Mouse (Mus musculus) E14TG2a.4 (cell line): ENCODE measurements around the gene Smoc2.

Source experiments
- H3K27me3 ChIP-seq: 2 replicates; pipeline ENCODE4 v1.6.1; 2014; ENCODE audit warnings: low read length, control low read depth; ENCODE audit not compliant: insufficient read depth
- H3K36me3 ChIP-seq: 2 replicates; pipeline ENCODE4 v1.6.1; 2014; ENCODE audit warnings: low read length, control low read depth; ENCODE audit not compliant: insufficient read depth
- H3K4me1 ChIP-seq: replicated peaks from 2 replicates; pipeline ENCODE4 v1.6.1; 2014; ENCODE audit warnings: low read depth, low read length, control low read depth
- H3K4me3 ChIP-seq: replicated peaks from 2 replicates; pipeline ENCODE4 v1.5.1; 2014; ENCODE audit warnings: mild to moderate bottlenecking, low read length
- H3K9me3 ChIP-seq: 2 replicates; pipeline ENCODE4 v1.6.1; 2014; ENCODE audit warnings: low read length, control low read depth
- CTCF ChIP-seq: conservative IDR thresholded peaks from 2 replicates; pipeline ENCODE4 v1.5.1; 2014; ENCODE audit warnings: low read length
- NANOG ChIP-seq: IDR thresholded peaks from 2 replicates; pipeline ENCODE4 v1.6.1; 2014; ENCODE audit warnings: borderline replicate concordance, low read length, mixed read lengths
- POU5F1 ChIP-seq: IDR thresholded peaks from 2 replicates; pipeline ENCODE4 v1.6.1; 2014; ENCODE audit warnings: low read length, borderline replicate concordance

Gene Smoc2

DNA sequence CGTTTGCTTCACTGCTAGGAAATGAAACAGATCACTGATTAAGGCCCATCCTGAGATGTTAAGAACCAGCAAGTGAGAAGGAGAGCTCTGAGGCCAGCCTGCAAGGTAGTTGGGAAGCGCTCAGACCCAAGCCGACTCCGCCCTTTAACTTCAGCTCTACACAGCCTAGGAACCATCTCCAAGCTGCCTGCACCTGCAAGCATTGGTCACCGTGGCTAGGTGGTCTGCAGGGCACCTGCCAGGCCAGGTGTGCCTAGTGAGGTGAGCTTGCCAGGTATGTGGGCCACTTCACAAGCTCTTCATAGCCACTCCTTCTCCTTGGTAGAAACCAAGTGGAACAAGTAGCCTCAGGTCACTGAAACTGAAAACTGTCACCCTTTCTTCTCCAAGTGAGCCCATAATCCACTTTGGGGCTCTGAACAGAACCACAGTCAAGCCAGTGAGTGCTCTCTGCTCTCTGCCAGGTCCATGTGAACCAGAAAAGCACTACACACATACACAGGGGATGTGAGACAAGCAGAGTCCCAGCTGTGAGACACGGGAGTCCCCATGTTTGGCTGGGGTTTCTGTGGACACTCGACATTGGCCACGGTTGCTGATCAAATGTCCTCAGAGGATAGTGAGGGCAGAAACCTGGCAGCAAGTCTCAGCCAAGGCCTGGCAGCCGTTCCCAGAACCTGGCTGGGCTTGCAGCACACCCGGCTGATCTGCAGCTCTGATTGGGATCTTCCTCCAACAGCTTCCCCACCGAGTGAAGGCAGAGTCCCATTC, 34.9 kb upstream of the Smoc2 start:
- TF ChIP-seq NANOG (no peak), POU5F1 (no peak), CTCF (no peak)
- Histone ChIP-seq H3K4me3 (no peak overlapping the region), H3K36me3 (no peaks in the 10 kb centered on the region), H3K27me3 (peaks cover 17% of the 10 kb centered on the region), H3K9me3 (no peaks in the 10 kb centered on the region), H3K4me1 (no peaks in the 10 kb centered on the region)

DNA sequence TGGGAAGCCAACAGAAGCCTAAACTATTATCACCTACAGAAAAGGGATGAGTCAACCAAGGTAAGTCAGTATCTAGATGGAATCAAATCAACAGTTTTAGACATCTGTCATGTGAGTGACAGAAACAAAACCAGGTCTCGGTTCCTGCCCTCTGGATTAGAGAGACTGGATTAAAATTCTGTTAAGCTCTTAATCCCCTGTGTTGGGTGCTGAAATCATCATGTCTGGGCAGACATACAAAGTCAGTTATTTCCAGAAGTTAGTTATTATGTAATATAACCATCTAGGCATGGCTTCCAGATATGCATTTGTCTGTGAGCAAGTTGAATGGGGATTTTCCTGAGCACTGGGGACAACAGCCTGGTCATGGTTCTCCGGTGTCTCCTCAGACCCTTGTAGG, 33.0 kb upstream of the Smoc2 start:
- Histone ChIP-seq H3K4me1 (no peaks in the 10 kb centered on the region), H3K4me3 (no peak overlapping the region), H3K36me3 (no peaks in the 10 kb centered on the region), H3K9me3 (no peaks in the 10 kb centered on the region), H3K27me3 (peaks cover 31% of the 10 kb centered on the region; the same call in 1 of the 2 replicates)
- TF ChIP-seq CTCF: no peak
- TF ChIP-seq POU5F1: no peak
- no peak for TF ChIP-seq NANOG

DNA sequence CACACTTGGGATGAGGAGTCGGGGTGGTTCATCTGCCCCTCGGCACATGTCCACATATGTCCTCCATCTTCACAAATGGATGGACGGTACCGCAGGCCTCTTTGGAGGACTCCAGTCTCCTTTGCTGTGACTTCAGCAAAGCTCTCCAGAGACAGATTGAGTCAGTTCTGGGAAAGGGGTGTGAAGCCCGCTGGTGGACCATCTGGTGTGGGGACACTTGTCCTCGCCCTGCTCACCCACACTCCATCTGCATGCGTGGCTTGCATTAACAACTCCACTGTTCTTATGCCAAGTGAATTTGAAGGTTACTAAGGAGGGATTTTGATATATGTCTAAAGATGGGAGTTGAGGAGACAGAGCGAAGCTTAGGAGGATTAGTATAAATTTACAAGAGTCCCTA, 31.4 kb upstream of the Smoc2 start:
- Histone ChIP-seq H3K4me1 (no peaks in the 10 kb centered on the region), H3K36me3 (no peaks in the 10 kb centered on the region), H3K4me3 (no peak overlapping the region), H3K9me3 (no peaks in the 10 kb centered on the region), H3K27me3 (peaks cover 43% of the 10 kb centered on the region; the same call in 1 of the 2 replicates)
- TF ChIP-seq POU5F1 (no peak), CTCF (no peak), NANOG (no peak)

DNA sequence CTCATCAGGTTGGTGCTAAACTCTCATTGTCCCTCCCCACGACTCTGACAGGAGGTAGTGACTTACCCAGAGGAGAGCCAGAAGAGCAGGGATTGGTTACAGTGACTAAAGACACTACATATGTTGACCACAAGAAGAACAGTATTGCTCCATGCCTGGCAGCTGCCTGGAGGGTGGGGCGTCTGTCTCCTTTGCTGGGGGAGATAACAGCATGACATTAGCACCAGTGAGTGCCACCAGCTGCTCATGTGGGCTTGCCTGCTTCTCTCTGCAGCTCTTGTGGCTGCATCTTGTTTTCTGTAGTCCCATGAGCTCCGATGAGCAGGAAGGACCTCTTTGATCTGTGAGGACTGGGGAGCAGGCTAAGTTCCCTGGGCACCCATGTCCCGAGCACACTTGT, 29.7 kb upstream of the Smoc2 start:
- H3K36me3 ChIP-seq: no peaks in the 10 kb centered on the region
- no peaks in the 10 kb centered on the region for H3K9me3 ChIP-seq

DNA sequence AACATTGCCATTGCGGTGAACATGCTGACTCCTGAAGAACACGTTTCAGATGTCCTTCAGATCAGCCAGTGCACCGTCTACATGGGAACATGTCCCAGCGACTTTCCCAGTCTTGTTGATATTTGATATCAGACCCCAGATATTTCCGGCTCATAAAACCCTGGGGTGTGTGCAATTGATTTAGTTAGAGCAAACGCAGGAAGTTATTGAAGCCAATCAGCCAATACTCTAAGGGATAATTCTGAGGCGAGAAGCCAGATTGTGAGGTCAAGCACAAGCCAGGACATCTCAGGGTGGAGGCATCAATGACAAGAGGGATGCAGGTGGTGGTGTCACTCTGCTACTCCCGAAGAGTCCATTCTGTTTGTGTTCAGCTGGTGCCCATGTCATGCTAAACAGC, 28.9 kb upstream of the Smoc2 start:
- peaks cover 59% of the 10 kb centered on the region for H3K27me3 ChIP-seq
- H3K9me3 ChIP-seq: no peaks in the 10 kb centered on the region
- no peak for TF ChIP-seq POU5F1
- no peak for TF ChIP-seq CTCF
- TF ChIP-seq NANOG: no peak
- H3K4me1 ChIP-seq: no peaks in the 10 kb centered on the region
- no peaks in the 10 kb centered on the region for H3K36me3 ChIP-seq
- H3K4me3 ChIP-seq: no peak overlapping the region

More for the DNA sequence above, 29.7 kb upstream of the Smoc2 start:
- TF ChIP-seq CTCF: no peak
- TF ChIP-seq POU5F1: no peak
- no peak for TF ChIP-seq NANOG
- Histone ChIP-seq H3K4me1 (no peaks in the 10 kb centered on the region), H3K4me3 (no peak overlapping the region), H3K27me3 (peaks cover 51% of the 10 kb centered on the region)

DNA sequence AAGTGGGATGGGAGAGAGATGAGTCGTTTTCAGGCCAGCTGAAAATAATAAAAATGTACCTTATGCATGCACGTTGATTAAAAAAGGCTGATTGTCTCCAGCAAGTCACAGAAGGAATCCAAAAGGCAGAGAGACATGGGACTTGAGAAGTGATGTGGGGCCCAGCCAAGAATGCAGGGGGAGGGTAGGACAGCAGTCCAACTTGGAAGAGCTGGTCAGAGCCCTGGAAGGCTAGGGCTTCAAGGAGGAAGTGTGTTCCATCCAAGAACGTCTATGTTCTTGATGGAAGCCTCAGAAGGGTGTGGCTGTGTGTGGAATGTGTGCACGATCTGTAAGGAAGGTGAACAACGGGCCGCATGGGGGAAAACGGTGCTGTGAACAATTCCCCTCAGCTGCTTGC, 26.9 kb upstream of the Smoc2 start:
- no peaks in the 10 kb centered on the region for H3K9me3 ChIP-seq
- H3K4me1 ChIP-seq: no peaks in the 10 kb centered on the region
- TF ChIP-seq NANOG (no peak), CTCF (no peak), POU5F1 (no peak)
- H3K27me3 ChIP-seq: peaks cover 71% of the 10 kb centered on the region
- no peak overlapping the region for H3K4me3 ChIP-seq
- H3K36me3 ChIP-seq: no peaks in the 10 kb centered on the region

DNA sequence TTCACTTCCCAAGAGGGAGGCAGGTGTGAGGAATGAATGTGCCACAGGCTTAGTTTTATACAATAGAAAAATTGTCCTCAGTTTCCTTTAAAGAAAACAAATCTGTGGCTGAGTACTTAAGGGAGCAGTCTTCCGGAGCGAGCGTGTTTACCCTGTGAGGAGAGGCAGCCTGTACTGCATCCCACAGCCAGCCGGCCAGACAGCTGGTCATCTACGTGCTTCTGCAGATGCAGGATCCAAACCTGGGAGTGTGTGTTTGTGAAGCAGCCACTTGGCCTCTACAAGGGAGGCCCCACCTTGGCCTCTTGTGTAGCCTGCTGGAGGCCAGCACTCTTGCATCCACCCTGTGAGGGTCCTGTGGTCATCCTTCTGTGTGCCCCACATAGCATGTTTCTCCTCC, 24.7 kb upstream of the Smoc2 start:
- peaks cover 13% of the 10 kb centered on the region for H3K4me1 ChIP-seq
- H3K9me3 ChIP-seq: no peaks in the 10 kb centered on the region; the same call in 1 of the 2 replicates
- no peaks in the 10 kb centered on the region for H3K36me3 ChIP-seq
- TF ChIP-seq NANOG: no peak
- no peak for TF ChIP-seq POU5F1
- no peak for TF ChIP-seq CTCF
- peaks cover 70% of the 10 kb centered on the region for H3K27me3 ChIP-seq
- H3K4me3 ChIP-seq: no peak overlapping the region

DNA sequence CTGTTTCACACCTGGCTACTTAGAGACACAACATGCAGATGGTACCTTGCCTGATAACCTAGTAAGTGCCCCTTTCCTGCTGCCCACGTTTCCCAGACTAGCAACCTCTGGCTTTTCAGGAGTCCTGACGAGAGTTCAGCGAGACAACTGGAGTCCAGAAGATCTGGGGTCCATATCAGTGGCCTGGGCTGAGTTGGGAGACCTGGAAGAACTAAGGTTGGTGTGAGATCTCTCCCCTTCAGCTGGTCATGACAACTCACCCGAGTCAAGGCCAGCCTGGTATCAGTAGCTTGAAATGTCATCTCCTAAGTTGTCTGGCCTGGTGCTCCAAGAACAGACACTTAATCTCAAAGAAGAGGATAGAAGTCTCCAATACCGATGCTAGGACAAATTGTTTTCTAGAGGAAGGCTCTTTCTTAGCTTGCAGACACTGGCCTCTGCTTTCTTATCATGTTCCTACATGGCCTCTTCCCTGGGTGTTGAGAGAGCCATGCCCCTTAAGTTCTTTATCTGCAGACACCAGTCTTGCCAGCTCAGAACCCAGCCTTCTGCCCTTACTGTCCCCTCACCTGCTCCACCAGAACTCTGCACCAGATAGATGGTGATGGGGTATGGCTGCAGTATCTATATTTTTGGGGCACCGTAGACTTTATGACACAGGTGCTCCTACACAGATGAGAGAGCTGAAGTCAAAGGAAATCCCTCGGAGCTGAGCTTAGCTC, 21.3 kb upstream of the Smoc2 start:
- no peak overlapping the region for H3K4me3 ChIP-seq
- TF ChIP-seq CTCF: no peak
- TF ChIP-seq POU5F1: no peak
- TF ChIP-seq NANOG: no peak
- peaks cover 13% of the 10 kb centered on the region for H3K4me1 ChIP-seq
- no peaks in the 10 kb centered on the region for H3K36me3 ChIP-seq
- H3K9me3 ChIP-seq: no peaks in the 10 kb centered on the region; the same call in 1 of the 2 replicates
- peaks cover 72% of the 10 kb centered on the region for H3K27me3 ChIP-seq

DNA sequence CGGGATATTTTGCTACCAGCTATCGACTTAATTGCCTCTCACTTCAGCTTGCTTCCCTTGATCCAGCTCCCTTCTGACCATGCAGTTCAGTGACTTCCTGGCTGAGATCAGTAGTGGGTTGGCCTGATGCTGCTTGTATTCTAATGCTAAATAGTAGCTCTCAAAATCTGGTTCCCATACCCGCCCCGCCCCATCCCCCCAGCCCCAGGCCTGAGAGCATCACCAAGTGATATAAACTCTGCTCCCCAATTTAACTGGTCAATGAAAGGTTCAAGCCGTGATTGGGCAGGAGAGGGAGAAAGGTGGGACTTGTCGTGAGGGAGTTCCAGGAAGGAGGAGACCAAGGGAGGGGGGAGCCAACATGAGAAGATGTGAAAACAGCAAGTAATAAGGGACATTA, 20.4 kb upstream of the Smoc2 start:
- TF ChIP-seq NANOG (no peak), CTCF (no peak), POU5F1 (no peak)
- Histone ChIP-seq H3K9me3 (no peaks in the 10 kb centered on the region; the same call in 1 of the 2 replicates), H3K4me3 (no peak overlapping the region), H3K4me1 (peaks cover 22% of the 10 kb centered on the region), H3K36me3 (no peaks in the 10 kb centered on the region), H3K27me3 (peaks cover 73% of the 10 kb centered on the region)
